Mouse (Mus musculus) midbrain, embryonic 14.5 days (tissue): Measurements from ENCODE around the gene Sobp. TPM values are rescaled to one million over a fixed set of nuclear protein-coding genes. Genes with fewer than 3 reads are reported as not detected.
A peak's percentile ranks its signal among the peaks of the same experiment; 100 is the strongest.

Source experiments
- ATAC-seq: fragments of 200-750 bp; cut with Nextera tagmentation; 2 replicates; pipeline ENCODE4 v1.8.0; 2017; ENCODE audit warnings: moderate number of reproducible peaks, moderate library complexity; ENCODE audit not compliant: low FRiP score, low TSS enrichment
- DNase-seq: peaks from one replicate; pipeline ENCODE4 v3.0.0-alpha.2; 2015
- H3K27ac ChIP-seq: fragments of 300-500 bp; sonication (generic); replicated peaks from 2 replicates; pipeline ENCODE4 v1.5.1; 2014; ENCODE audit warnings: mild to moderate bottlenecking, low read depth, low read length, moderate library complexity
- H3K27me3 ChIP-seq: fragments of 300-500 bp; sonication (generic); 2 replicates; pipeline ENCODE4 v1.6.1; 2014; ENCODE audit warnings: low read length, control low read depth, mixed read lengths; ENCODE audit not compliant: control insufficient read depth, insufficient read depth
- H3K36me3 ChIP-seq: fragments of 300-500 bp; sonication (generic); 2 replicates; pipeline ENCODE4 v1.6.1; 2014; ENCODE audit warnings: low read length, control low read depth; ENCODE audit not compliant: control insufficient read depth, insufficient read depth
- H3K4me1 ChIP-seq: fragments of 300-500 bp; sonication (generic); 2 replicates; pipeline ENCODE4 v1.6.1; 2014; ENCODE audit warnings: mild to moderate bottlenecking, antibody characterized with exemption, low read length, control low read depth; ENCODE audit not compliant: control insufficient read depth, insufficient read depth
- H3K4me2 ChIP-seq: fragments of 300-500 bp; sonication (generic); 2 replicates; pipeline ENCODE4 v1.6.1; 2014; ENCODE audit warnings: mild to moderate bottlenecking, low read length, moderate library complexity
- H3K4me3 ChIP-seq: fragments of 300-500 bp; sonication (generic); replicated peaks from 2 replicates; pipeline ENCODE4 v1.5.1; 2014; ENCODE audit warnings: low read depth, low read length
- H3K9ac ChIP-seq: fragments of 300-500 bp; sonication (generic); replicated peaks from 2 replicates; pipeline ENCODE4 v1.6.1; 2014; ENCODE audit warnings: mild to moderate bottlenecking, low read length, moderate library complexity
- H3K9me3 ChIP-seq: fragments of 300-500 bp; sonication (generic); 2 replicates; pipeline ENCODE4 v1.6.1; 2016; ENCODE audit warnings: low read length, control low read depth, mixed read lengths; ENCODE audit not compliant: control insufficient read depth
- WGBS: fragments of 180-500 bp; shearing (Covaris S2); extraction: QIAGEN DNeasy Blood & Tissue Kit; methylation state at CpG from one replicate; pipeline ENCODE4 v1.1.7; 2014; 5-methylcytosine and 5-hydroxymethylcytosine counted together
- polyA plus RNA-seq: library from polyadenylated mRNA; unstranded; fragments of >200 nt; fragmentation: Nextera tagmentation; extraction: Ambion mirVana; gene quantifications from 2 replicates; pipeline ENCODE4 v1.2.1, GENCODE M21; 2014

Sobp gene
- polyA plus RNA-seq, 1 experiment from 2014 or later: 21.2 TPM

- Histone ChIP-seq H3K27ac (no peak overlapping the region), H3K9me3 (no peaks in the 10 kb centered on the region), H3K36me3 (0 out of 2 replicates have a peak, but pooled peaks cover 6% of the 10 kb centered on the region), H3K9ac (no peak overlapping the region), H3K4me2 (no peak overlapping the region), H3K4me1 (peaks cover 4% of the 10 kb centered on the region; the same call in 1 of the 2 replicates), H3K27me3 (no peaks in the 10 kb centered on the region), H3K4me3 (no peak overlapping the region)
- WGBS: 83% methylated on average over 3 of the region's 3 CpGs
- DNase-seq (no peak), ATAC-seq (no peak)
Observed at GRCm38 (mm10) chr10:43001433-43001832, 172.9 kb downstream of the Sobp start.

- Histone ChIP-seq H3K4me1 (peaks cover 10% of the 10 kb centered on the region), H3K4me2 (no peak overlapping the region), H3K9ac (no peak overlapping the region), H3K36me3 (0 out of 2 replicates have a peak, but pooled peaks cover 6% of the 10 kb centered on the region), H3K4me3 (no peak overlapping the region), H3K9me3 (no peaks in the 10 kb centered on the region), H3K27ac (no peak overlapping the region), H3K27me3 (no peaks in the 10 kb centered on the region)
- ATAC-seq (no peak), DNase-seq (no peak)
- WGBS: 90% methylated on average over 10 of the region's 10 CpGs
Observed at GRCm38 (mm10) chr10:42999324-42999723, 175.0 kb downstream of the Sobp start.

GRCm38 (mm10) chr10:42997278-42997677, 177.1 kb downstream of the Sobp start:
- no peak for DNase-seq
- Histone ChIP-seq H3K27me3 (no peaks in the 10 kb centered on the region), H3K9ac (no peak overlapping the region), H3K36me3 (no peaks in the 10 kb centered on the region), H3K4me3 (no peak overlapping the region), H3K9me3 (no peaks in the 10 kb centered on the region), H3K4me2 (no peak overlapping the region), H3K27ac (no peak overlapping the region), H3K4me1 (peaks cover 9% of the 10 kb centered on the region)
- ATAC-seq: no peak
- 92% methylated on average over 2 of the region's 2 CpGs for WGBS

- DNase-seq (no peak), ATAC-seq (no peak)
- Histone ChIP-seq H3K36me3 (no peaks in the 10 kb centered on the region), H3K4me3 (no peak overlapping the region), H3K9ac (no peak overlapping the region), H3K27ac (no peak overlapping the region), H3K4me2 (no peak overlapping the region), H3K9me3 (no peaks in the 10 kb centered on the region), H3K4me1 (peaks cover 12% of the 10 kb centered on the region), H3K27me3 (no peaks in the 10 kb centered on the region)
- 54% methylated on average over 13 of the region's 13 CpGs for WGBS
Observed at GRCm38 (mm10) chr10:42995484-42995895, 178.8 kb downstream of the Sobp start.

- H3K4me3 ChIP-seq: no peak overlapping the region
- H3K4me2 ChIP-seq: peak overlapping the region; percentile 15; the same call in 1 of the 2 replicates
- H3K27me3 ChIP-seq: no peaks in the 10 kb centered on the region
- H3K36me3 ChIP-seq: no peaks in the 10 kb centered on the region
- ATAC-seq (no peak), DNase-seq (no peak)
- H3K27ac ChIP-seq: no peak overlapping the region
- peaks cover 12% of the 10 kb centered on the region for H3K4me1 ChIP-seq
- H3K9ac ChIP-seq: no peak overlapping the region
- H3K9me3 ChIP-seq: no peaks in the 10 kb centered on the region
- 26% methylated on average over 13 of the region's 13 CpGs for WGBS
Observed at GRCm38 (mm10) chr10:42994331-42994782, 180.0 kb downstream of the Sobp start.

GRCm38 (mm10) chr10:42991018-42991417, 183.3 kb downstream of the Sobp start:
- H3K9ac ChIP-seq: no peak overlapping the region
- no peaks in the 10 kb centered on the region for H3K36me3 ChIP-seq
- no peaks in the 10 kb centered on the region for H3K9me3 ChIP-seq
- H3K4me2 ChIP-seq: no peak overlapping the region
- H3K27ac ChIP-seq: no peak overlapping the region
- 51% methylated on average over 9 of the region's 9 CpGs for WGBS
- no peak overlapping the region for H3K4me3 ChIP-seq
- ATAC-seq: 0 out of 2 replicates have a peak, but pooled peaks have one; percentile 21
- H3K4me1 ChIP-seq: peaks cover 12% of the 10 kb centered on the region
- peak; percentile 54 for DNase-seq
- H3K27me3 ChIP-seq: no peaks in the 10 kb centered on the region

- peaks cover 12% of the 10 kb centered on the region for H3K4me1 ChIP-seq
- H3K27me3 ChIP-seq: no peaks in the 10 kb centered on the region
- WGBS: 36% methylated on average over 6 of the region's 6 CpGs
- H3K36me3 ChIP-seq: no peaks in the 10 kb centered on the region
- no peak overlapping the region for H3K4me2 ChIP-seq
- H3K27ac ChIP-seq: no peak overlapping the region
- no peak overlapping the region for H3K4me3 ChIP-seq
- no peak overlapping the region for H3K9ac ChIP-seq
- DNase-seq (peak; percentile 83), ATAC-seq (no peak)
- H3K9me3 ChIP-seq: no peaks in the 10 kb centered on the region
Observed at GRCm38 (mm10) chr10:42989910-42990309, 184.4 kb downstream of the Sobp start.

- Histone ChIP-seq H3K9ac (no peak overlapping the region), H3K27ac (no peak overlapping the region), H3K4me1 (0 out of 2 replicates have a peak, but pooled peaks cover 3% of the 10 kb centered on the region), H3K9me3 (no peaks in the 10 kb centered on the region), H3K27me3 (no peaks in the 10 kb centered on the region), H3K36me3 (no peaks in the 10 kb centered on the region), H3K4me3 (no peak overlapping the region), H3K4me2 (no peak overlapping the region)
- no peak for DNase-seq
- no peak for ATAC-seq
- WGBS: 65% methylated on average over 15 of the region's 15 CpGs
Observed at GRCm38 (mm10) chr10:42988627-42989026, 185.7 kb downstream of the Sobp start.

GRCm38 (mm10) chr10:42987594-42988052, 186.7 kb downstream of the Sobp start:
- WGBS: 16% methylated on average over 6 of the region's 6 CpGs
- H3K4me2 ChIP-seq: no peak overlapping the region
- peak; percentile 80 for DNase-seq

More at GRCm38 (mm10) chr10:42987594-42988052, 186.7 kb downstream of the Sobp start:
- ATAC-seq: peak; percentile 66; the same call in 1 of the 2 replicates
- Histone ChIP-seq H3K4me1 (0 out of 2 replicates have a peak, but pooled peaks cover 3% of the 10 kb centered on the region), H3K27me3 (no peaks in the 10 kb centered on the region), H3K9ac (no peak overlapping the region), H3K4me3 (no peak overlapping the region), H3K36me3 (no peaks in the 10 kb centered on the region), H3K27ac (no peak overlapping the region), H3K9me3 (no peaks in the 10 kb centered on the region)
